Mouse (Mus musculus) hindbrain, postnatal 0 days (tissue): ENCODE data around the gene Ssh2. TPM values are rescaled to one million over a fixed set of nuclear protein-coding genes. Genes with fewer than 3 reads are reported as not detected.

Experiments used
- ATAC-seq: fragments of 200-750 bp; cut with Nextera tagmentation; 2 replicates; pipeline ENCODE4 v1.8.0; 2017; ENCODE audit warnings: mild to moderate bottlenecking, moderate TSS enrichment, moderate library complexity
- DNase-seq: peaks from one replicate; pipeline ENCODE4 v3.0.0-alpha.2; 2015; ENCODE audit warnings: low spot score
- H3K27ac ChIP-seq: fragments of 300-500 bp; sonication (generic); 2 replicates; pipeline ENCODE4 v1.5.1; 2014; ENCODE audit warnings: mild to moderate bottlenecking
- H3K27me3 ChIP-seq: fragments of 300-500 bp; sonication (generic); 2 replicates; pipeline ENCODE4 v1.6.1; 2014; ENCODE audit warnings: low read length, mixed read lengths; ENCODE audit not compliant: insufficient read depth
- H3K36me3 ChIP-seq: fragments of 300-500 bp; sonication (generic); 2 replicates; pipeline ENCODE4 v1.6.1; 2014; ENCODE audit warnings: low read length, mixed read lengths; ENCODE audit not compliant: insufficient read depth
- H3K4me1 ChIP-seq: fragments of 300-500 bp; sonication (generic); 2 replicates; pipeline ENCODE4 v1.6.1; 2014; ENCODE audit warnings: antibody characterized with exemption, low read length, mixed read lengths; ENCODE audit not compliant: insufficient read depth
- H3K4me2 ChIP-seq: fragments of 300-500 bp; sonication (generic); 2 replicates; pipeline ENCODE4 v1.6.1; 2014; ENCODE audit warnings: low read depth, mild to moderate bottlenecking, low read length, moderate library complexity, mixed read lengths
- H3K4me3 ChIP-seq: fragments of 300-500 bp; sonication (generic); 2 replicates; pipeline ENCODE4 v1.5.1; 2014; ENCODE audit warnings: low read length
- H3K9ac ChIP-seq: fragments of 300-500 bp; sonication (generic); replicated peaks from 2 replicates; pipeline ENCODE4 v1.6.1; 2014; ENCODE audit warnings: mild to moderate bottlenecking, low read length, moderate library complexity, mixed read lengths
- H3K9me3 ChIP-seq: fragments of 300-500 bp; sonication (generic); 2 replicates; pipeline ENCODE4 v1.6.1; 2016; ENCODE audit warnings: low read length, mixed read lengths
- CTCF ChIP-seq: IDR thresholded peaks from 2 replicates; pipeline ENCODE4 v1.5.1; 2016; ENCODE audit warnings: antibody characterized with exemption, control low read depth, low read depth
- WGBS: fragments of 180-500 bp; shearing (Covaris S2); extraction: QIAGEN DNeasy Blood & Tissue Kit; methylation state at CpG from one replicate; pipeline ENCODE4 v1.1.7; 2014; 5-methylcytosine and 5-hydroxymethylcytosine counted together
- polyA plus RNA-seq: library from polyadenylated mRNA; unstranded; fragments of >200 nt; fragmentation: Nextera tagmentation; extraction: Ambion mirVana; gene quantifications from 2 replicates; pipeline ENCODE4 v1.2.1, GENCODE M21; 2015
- total RNA-seq: library from RNA; depleted of rRNA; stranded (reverse); fragments of >200 nt; gene quantifications from 2 replicates; pipeline ENCODE4 v1.2.3, GENCODE M21; 2014

Gene Ssh2
- total and polyA plus RNA-seq, 2 experiments from 2014 or later = 10.9 to 30.1 TPM

DNA sequence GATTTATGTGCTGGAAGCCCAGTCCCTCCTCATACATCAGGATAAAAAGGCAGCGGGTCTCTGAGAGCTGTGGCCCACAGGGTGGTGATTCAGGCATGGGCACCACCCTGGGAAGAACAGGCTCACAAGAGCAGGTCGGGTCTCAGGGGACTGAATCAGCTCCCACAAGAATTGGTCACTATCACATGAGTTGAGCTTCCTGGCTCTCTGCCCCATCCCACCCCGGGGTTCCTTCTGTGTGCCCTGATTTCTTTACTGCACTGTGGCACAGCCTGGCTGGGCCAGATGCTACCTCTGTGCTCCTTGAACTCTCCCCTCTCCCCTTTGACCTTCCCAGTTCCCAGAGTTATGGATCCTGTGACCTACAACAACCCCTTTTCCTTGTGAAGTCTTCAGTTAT, 267.0 kb downstream of the Ssh2 start:
- H3K9me3 ChIP-seq = no peaks in the 10 kb centered on the region
- H3K4me2 ChIP-seq = no peak overlapping the region
- no peak overlapping the region for H3K27ac ChIP-seq
- WGBS = 68% methylated on average over 3 of the region's 3 CpGs
- ATAC-seq = no peak
- H3K4me1 ChIP-seq = peaks cover 28% of the 10 kb centered on the region
- no peaks in the 10 kb centered on the region for H3K27me3 ChIP-seq
- H3K36me3 ChIP-seq = no peaks in the 10 kb centered on the region
- no peak overlapping the region for H3K4me3 ChIP-seq
- no peak for TF ChIP-seq CTCF
- DNase-seq = no peak
- no peak overlapping the region for H3K9ac ChIP-seq

DNA sequence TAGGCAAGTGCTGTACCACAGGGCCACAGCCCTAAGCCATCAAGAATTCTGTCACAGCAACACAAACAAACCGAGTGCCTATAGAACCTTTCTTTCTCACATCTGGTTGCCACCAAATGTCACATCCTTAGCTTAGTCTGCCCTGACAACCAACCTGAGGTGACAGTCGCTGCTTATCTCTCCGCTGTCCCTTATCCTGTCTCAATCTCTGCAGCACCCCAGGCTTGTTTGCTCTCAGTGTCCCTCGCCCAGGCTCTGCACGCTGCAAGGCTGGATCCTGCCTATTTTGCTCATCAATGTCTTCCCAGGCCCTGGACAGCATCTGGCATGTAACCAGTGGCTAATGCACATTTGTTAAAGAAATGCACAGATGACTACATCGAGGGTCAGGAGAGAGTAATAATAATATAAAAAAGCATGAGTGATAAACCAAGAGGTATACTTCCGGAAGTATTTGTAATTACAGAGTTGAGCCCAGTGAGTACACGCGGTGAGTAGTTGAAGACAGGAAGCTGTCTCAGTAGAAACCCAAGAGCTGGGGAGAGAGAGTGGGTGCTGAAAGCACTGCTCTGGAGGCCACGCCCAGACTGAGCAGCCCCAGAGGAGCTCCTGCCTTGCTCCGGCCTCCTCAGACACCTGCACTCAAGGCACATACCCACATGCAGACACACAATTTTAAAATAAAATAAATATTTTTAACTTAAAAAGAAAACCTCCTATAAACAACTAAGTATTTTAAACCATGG, 267.6 kb downstream of the Ssh2 start:
- TF ChIP-seq CTCF = no peak
- H3K4me2 ChIP-seq = no peak overlapping the region
- DNase-seq (no peak), ATAC-seq (no peak)
- no peak overlapping the region for H3K4me3 ChIP-seq
- H3K9me3 ChIP-seq = no peaks in the 10 kb centered on the region
- H3K4me1 ChIP-seq = peaks cover 34% of the 10 kb centered on the region
- H3K9ac ChIP-seq = no peak overlapping the region
- no peaks in the 10 kb centered on the region for H3K27me3 ChIP-seq
- WGBS = 71% methylated on average over 11 of the region's 11 CpGs
- no peaks in the 10 kb centered on the region for H3K36me3 ChIP-seq
- H3K27ac ChIP-seq = no peak overlapping the region

DNA sequence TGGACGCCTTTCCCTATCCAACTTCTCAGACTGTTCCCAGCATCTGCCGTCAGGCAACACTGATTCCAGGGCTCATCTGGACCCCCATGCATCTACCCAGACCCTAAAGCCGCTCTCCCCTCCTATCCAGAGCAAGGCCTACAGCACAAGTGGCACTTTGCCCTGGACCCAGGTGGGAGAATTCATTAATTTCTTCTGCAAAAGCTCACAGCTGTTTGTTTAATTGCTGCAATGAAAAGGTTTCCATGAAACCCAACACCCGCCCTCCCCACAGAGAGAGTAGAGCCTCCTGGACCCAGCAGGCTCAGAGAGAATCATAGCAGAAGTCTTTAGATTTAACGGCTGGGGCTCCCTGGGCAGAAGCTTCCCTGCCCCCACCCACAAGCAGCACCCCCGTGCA, 269.1 kb downstream of the Ssh2 start:
- H3K4me2 ChIP-seq = 0 out of 2 replicates have a peak overlapping the region, but pooled peaks have one; percentile 17
- no peak overlapping the region for H3K4me3 ChIP-seq
- 39% methylated on average over 6 of the region's 6 CpGs for WGBS
- ATAC-seq (no peak), DNase-seq (peak; percentile 60)
- H3K27me3 ChIP-seq = no peaks in the 10 kb centered on the region
- no peak overlapping the region for H3K9ac ChIP-seq
- no peak for TF ChIP-seq CTCF
- no peaks in the 10 kb centered on the region for H3K9me3 ChIP-seq
- H3K27ac ChIP-seq = no peak overlapping the region
- H3K36me3 ChIP-seq = no peaks in the 10 kb centered on the region
- peaks cover 38% of the 10 kb centered on the region for H3K4me1 ChIP-seq

DNA sequence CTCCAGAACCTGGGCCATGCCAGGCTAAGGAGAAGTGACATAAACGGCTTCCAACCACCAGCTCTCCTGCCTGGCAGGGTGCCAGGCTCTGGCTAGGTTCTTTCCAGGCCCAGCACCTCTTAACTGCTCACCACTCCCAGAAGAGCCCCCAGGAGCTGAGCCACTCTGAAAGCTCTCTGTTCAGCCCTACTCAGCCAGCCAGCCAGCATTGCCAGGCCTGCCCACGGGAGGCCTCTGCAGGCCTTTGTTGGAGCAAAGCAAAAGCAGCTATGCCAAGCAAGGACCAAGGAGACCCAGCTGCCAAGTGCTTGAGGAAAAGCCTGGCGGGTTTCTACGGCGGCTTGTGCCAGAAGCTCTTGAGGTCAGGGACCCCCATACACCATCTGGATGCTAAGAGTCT, 270.7 kb downstream of the Ssh2 start:
- Histone ChIP-seq H3K4me1 (peaks cover 43% of the 10 kb centered on the region), H3K36me3 (no peaks in the 10 kb centered on the region), H3K27me3 (no peaks in the 10 kb centered on the region), H3K4me2 (peak overlapping the region; percentile 94), H3K9me3 (no peaks in the 10 kb centered on the region), H3K4me3 (peak overlapping the region; percentile 11), H3K9ac (peak overlapping the region; percentile 43), H3K27ac (peak overlapping the region; percentile 60)
- peak; percentile 86 for DNase-seq
- peak; percentile 50 for TF ChIP-seq CTCF
- WGBS = 7% methylated on average over 5 of the region's 5 CpGs
- ATAC-seq = peak; percentile 36; the same call in 1 of the 2 replicates

DNA sequence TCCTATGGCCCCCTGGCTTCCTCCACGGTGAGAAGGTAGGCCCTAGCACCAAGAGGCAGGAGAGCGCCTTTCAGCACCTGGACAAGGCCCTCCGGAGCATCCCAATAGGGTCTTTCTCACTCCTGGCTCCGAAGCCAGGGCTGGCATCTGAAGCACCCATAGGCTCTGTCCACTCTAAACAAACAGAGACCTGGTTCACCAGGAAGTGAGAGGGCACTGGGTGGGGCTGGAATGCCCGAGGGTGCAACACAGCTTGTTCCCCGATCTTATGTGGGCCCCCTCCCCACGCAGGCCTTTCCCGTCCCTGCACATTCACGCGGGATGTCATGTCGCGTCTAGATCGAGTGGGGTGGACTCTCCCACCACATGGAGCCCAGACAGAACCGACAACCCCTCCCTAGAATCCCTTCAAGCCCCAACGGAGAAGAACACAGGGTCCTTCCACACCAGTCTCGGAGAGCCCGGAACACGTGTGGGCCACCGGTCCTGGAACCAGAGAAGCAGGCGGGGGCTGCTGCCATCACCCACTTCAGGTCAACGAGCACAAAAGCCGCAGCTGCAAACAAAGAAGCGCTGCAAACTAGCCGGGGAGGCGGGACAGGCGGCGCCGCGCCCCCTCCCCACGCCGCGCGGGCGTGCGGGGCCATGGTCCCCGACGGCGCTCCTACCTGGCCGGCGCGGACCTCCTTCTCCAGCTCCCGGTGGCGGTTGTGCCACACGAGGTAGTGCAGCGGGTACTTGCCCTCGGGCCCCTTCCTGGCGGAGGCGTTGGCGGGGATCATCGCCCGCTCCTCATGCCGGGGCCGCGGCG, 272.9 kb downstream of the Ssh2 start:
- Histone ChIP-seq H3K4me2 (peak overlapping the region; percentile 94), H3K4me3 (peak overlapping the region; percentile 91), H3K9ac (peak overlapping the region; percentile 92), H3K4me1 (peaks cover 53% of the 10 kb centered on the region), H3K27ac (peak overlapping the region; percentile 95), H3K27me3 (no peaks in the 10 kb centered on the region), H3K9me3 (no peaks in the 10 kb centered on the region), H3K36me3 (no peaks in the 10 kb centered on the region)
- WGBS = 2% methylated on average over 51 of the region's 55 CpGs
- DNase-seq (peak; percentile 45), ATAC-seq (peak; percentile 6; the same call in 1 of the 2 replicates)
- no peak for TF ChIP-seq CTCF

- WGBS = under 1% methylated on average over 51 of the region's 87 CpGs
- Histone ChIP-seq H3K36me3 (no peaks in the 10 kb centered on the region), H3K4me2 (peak within 1 kb of the TSS; percentile 94), H3K4me3 (peak within 1 kb of the TSS; percentile 91), H3K9ac (peak within 1 kb of the TSS; percentile 92), H3K27me3 (no peaks in the 10 kb centered on the region), H3K27ac (peak within 1 kb of the TSS; percentile 95), H3K9me3 (no peaks in the 10 kb centered on the region), H3K4me1 (peaks cover 59% of the 10 kb centered on the region)
- ATAC-seq = peak; percentile 52
- TF ChIP-seq CTCF = no peak
- DNase-seq = peak; percentile 91
These were observed 273.6 kb downstream of the Ssh2 start, which contains the start of gene Ankrd13b for GRCm38 (mm10) chr11:77489591-77490235. Gene Ankrd13b (minus strand): TSS chr11:77489678.
